Mouse (Mus musculus): ENCODE measurements around the gene Olfr91.

The Olfr91 gene

DNA sequence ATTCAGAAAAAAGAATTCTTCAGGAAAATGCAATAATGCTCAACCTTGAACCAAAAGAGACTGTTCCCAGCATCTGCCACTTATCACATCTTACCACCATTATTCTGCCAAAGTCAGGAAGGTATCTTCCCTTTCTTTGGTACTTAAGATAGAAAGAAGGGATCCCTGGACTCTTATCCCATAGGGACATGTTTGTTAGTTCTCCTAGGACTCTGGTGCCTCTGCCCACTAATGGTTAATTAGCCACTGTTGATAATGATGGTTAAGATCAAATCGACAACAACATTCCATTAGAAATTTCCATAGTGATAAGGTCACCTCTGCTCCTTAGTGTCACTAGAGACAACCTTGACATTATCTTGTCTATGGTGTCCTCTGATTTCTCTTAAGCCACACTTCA lies at the start of gene Olfr91:
Olfr91 (minus strand) TSS at position 101 of the 400 bp plus-strand sequence.
- DNase-seq (ENCODE audit: extremely low read depth, low read depth), result no peak

- peak; percentile 2 for DNase-seq (ENCODE audit: extremely low read depth, low read depth)
Measured at GRCm38 (mm10) chr17:37131366-37131765, 33.3 kb upstream of the Olfr91 start.

- DNase-seq (ENCODE audit: extremely low read depth, low read depth), result no peak
Measured at GRCm38 (mm10) chr17:37119988-37120387, 21.9 kb upstream of the Olfr91 start, which contains the start of gene Olfr92. Olfr92 (minus strand) TSS chr17:37120088.

DNA sequence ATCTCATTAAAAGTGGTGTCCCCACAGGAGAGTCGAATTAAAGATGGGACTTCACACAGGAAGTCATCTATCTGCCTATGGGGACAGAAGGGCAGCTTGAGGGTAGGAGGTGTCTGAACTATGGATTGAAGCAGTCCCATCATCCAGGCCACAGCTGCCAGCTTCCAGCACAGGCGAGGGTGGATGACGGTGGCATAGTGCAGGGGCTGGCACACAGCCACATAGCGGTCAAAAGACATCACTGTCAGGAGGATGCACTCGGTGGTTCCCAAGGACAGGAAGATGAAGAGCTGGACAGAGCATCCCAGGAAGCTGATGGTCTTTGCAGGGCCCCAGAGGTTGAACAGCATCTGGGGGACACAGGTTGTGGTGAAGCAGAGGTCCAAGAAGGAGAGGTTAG lies 4.8 kb downstream of the Olfr91 start:
- DNase-seq (ENCODE audit: extremely low read depth, low read depth), result no peak

- DNase-seq (ENCODE audit: extremely low read depth, low read depth), result no peak
Measured at GRCm38 (mm10) chr17:37092198-37092597, 5.9 kb downstream of the Olfr91 start.

- DNase-seq (ENCODE audit: extremely low read depth, low read depth), result no peak
Measured at GRCm38 (mm10) chr17:37088399-37088798, 9.7 kb downstream of the Olfr91 start, which contains the start of gene Olfr90. Olfr90 (minus strand) TSS chr17:37088499.

- no peak for DNase-seq (ENCODE audit: extremely low read depth, low read depth)
Measured at GRCm38 (mm10) chr17:37085545-37085944, 12.5 kb downstream of the Olfr91 start.

- DNase-seq (ENCODE audit: extremely low read depth, low read depth), result no peak
Measured at GRCm38 (mm10) chr17:37084632-37085031, 13.4 kb downstream of the Olfr91 start.

DNA sequence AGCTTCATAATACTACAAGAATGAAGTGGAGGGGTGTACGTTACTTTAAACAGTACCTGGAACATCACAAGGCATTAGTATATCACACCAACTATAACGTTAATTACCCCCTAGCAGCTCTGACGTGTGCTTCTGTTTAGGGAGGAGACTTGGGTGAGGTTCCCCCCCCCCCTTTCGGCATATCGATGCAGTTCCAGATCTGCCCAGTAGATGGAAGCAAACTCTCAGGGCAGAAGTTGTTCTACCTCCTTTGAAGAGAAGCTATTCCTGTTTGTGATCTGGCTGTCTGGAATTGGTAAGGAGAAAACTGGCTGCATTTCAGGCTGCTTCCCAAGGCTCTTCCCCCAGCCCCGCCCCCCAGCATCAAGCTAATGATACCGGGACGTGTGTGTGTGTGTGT lies 14.8 kb downstream of the Olfr91 start:
- peak; percentile 21 for DNase-seq (ENCODE audit: extremely low read depth, low read depth)

DNA sequence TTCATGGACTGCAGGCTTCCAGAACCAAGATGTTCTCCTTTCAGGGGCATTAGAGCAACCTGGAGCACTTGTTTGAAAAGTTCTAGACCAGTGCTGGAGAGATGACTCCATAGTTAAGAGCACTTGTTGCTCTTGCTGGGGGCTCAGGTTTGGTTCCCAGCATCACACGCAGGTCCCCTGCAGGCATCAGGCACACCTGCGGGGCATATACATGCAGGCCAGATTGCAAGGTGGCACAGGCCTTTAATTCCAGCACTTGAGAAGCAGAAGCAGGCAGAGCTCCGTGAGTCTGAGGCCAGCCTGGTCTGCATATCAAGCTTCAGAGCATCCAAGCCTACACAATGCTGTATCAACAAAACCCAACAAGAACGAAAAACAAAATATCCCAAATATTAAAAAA lies 16.4 kb downstream of the Olfr91 start:
- DNase-seq (ENCODE audit: extremely low read depth, low read depth), result no peak

- no peak for DNase-seq (ENCODE audit: extremely low read depth, low read depth)
Measured at GRCm38 (mm10) chr17:37080119-37080518, 18.0 kb downstream of the Olfr91 start.

DNA sequence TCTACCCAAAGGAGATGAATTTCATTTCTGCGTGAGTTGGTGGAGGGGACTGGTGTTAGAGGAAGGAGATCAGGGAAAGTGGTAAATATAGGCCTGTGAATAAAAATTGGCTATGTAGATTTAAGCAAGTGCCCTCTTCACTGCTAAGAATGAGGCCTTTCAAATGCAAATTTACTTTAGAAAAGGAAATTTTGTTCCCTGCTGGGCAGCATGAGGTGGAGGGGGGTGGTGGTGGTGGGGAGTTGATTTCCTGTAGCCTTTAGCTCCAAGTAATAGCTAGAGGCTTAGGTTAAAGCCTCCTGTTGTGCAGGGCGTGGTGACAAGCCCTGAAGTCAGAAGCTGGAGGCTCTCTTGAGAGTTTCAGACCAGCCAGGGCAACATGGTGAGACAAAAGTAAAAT lies 19.1 kb downstream of the Olfr91 start:
- no peak for DNase-seq (ENCODE audit: extremely low read depth, low read depth)

DNA sequence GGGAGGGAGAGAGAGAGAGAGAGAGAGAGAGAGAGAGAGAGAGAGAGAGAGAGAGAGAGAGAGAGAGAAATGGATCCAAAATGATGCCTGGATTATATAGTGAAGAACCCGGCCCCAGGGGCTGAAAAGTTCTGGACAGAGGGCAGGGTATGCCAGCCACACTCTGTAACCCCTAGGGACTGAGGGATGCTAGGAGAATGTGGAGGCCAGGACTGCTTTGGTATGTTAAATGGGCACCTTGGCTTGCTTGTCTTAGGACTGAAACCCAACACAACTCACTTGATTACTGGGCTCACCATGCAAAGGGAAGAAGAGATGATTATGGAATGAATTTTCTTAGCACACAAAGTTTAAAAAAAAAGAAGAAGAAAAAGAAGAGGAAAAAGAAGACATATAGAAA lies 19.9 kb downstream of the Olfr91 start:
- no peak for DNase-seq (ENCODE audit: extremely low read depth, low read depth)

DNA sequence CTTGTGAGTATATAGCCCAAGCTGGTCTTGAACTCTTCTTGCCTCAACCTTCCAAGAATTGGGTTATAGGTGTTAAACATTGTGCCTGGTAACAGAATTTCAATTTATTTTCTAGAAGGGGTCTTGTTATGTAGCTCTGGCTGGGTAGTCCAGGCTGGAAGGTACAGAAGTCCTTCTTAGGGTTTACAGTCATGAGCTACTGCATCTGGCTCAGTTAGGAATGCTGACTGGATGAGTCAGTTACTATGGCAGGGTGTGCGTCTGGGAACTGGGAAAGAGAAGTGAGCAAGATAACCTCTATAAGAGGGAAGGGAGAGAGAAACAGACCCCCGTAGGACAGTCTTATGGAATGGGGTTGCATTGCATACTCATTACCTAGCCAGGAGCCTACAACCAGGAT lies 22.3 kb downstream of the Olfr91 start:
- DNase-seq (ENCODE audit: extremely low read depth, low read depth), result no peak

GRCm38 (mm10) chr17:37075181-37075580 lies 22.9 kb downstream of the Olfr91 start:
- DNase-seq (ENCODE audit: extremely low read depth, low read depth), result no peak

GRCm38 (mm10) chr17:37072730-37073276 lies 25.3 kb downstream of the Olfr91 start:
- no peak for DNase-seq (ENCODE audit: extremely low read depth, low read depth)

GRCm38 (mm10) chr17:37072080-37072729 lies 25.9 kb downstream of the Olfr91 start:
- no peak for DNase-seq (ENCODE audit: extremely low read depth, low read depth)

DNA sequence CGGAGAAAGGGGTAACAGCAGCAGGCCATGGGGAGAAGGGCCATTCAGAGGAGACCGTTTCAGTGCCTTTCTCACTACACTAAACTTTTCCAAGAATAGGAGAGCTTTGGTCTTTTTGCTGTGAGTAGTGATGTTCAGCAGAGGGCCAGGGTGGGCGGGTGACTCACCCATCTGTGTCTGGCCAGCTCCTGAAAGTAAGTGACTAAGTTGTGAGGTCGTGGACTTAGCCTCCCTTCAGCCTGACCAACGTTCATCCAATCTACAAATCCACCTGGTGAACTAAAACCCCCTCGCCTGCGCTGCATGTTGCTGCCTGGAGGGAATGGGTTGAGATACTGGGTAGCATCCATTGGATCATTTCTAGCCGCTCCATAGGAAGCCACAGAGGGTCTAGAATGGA lies 28.0 kb downstream of the Olfr91 start:
- no peak for DNase-seq (ENCODE audit: extremely low read depth, low read depth)

GRCm38 (mm10) chr17:37067861-37068260 lies 30.2 kb downstream of the Olfr91 start:
- DNase-seq (ENCODE audit: extremely low read depth, low read depth), result no peak

GRCm38 (mm10) chr17:37065993-37066392 lies 32.1 kb downstream of the Olfr91 start:
- DNase-seq (ENCODE audit: extremely low read depth, low read depth), result peak; percentile 64

GRCm38 (mm10) chr17:37063686-37064495 lies 34.2 kb downstream of the Olfr91 start:
- DNase-seq (ENCODE audit: extremely low read depth, low read depth), result no peak

DNA sequence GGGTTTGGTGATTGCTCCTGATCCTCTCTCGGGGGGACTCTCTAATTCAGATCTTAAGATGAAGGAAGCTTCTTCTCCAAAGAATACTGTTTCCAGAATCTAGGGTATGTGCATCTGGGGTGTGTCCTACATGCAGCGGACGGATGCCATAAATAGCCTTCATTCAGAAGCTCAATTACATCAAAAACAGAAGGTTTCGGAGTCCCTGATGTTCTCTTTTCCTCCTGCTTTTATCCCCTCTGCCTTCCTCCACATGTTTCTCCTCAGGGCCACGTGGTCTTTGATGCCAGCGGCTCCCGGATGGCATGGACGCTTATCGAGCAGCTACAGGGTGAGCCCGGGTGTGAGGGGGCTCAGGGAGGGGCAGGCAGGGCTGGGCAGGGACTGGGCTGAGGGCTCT lies 35.0 kb downstream of the Olfr91 start:
- no peak for DNase-seq (ENCODE audit: extremely low read depth, low read depth)
